Mouse (Mus musculus) midbrain, embryonic 11.5 days (tissue): ENCODE data around the gene Klf12. TPM values are rescaled to one million over a fixed set of nuclear protein-coding genes. Genes with fewer than 3 reads are reported as not detected.

ENCODE experiments used
- ATAC-seq: fragments of 200-750 bp; cut with Nextera tagmentation; 2 replicates; pipeline ENCODE4 v1.8.0; 2017; ENCODE audit warnings: moderate TSS enrichment, moderate library complexity; ENCODE audit not compliant: low FRiP score
- DNase-seq: peaks from one replicate; pipeline ENCODE4 v3.0.0; 2015; ENCODE audit warnings: low spot score; ENCODE audit errors: missing footprints
- H3K27ac ChIP-seq: fragments of 300-500 bp; sonication (generic); 2 replicates; pipeline ENCODE4 v1.5.1; 2014; ENCODE audit warnings: low read depth, low read length
- H3K27me3 ChIP-seq: fragments of 300-500 bp; sonication (generic); 2 replicates; pipeline ENCODE4 v1.6.1; 2014; ENCODE audit warnings: mild to moderate bottlenecking, low read length, moderate library complexity, mixed read lengths; ENCODE audit not compliant: control insufficient read depth, insufficient read depth
- H3K36me3 ChIP-seq: fragments of 300-500 bp; sonication (generic); 2 replicates; pipeline ENCODE4 v1.6.1; 2014; ENCODE audit warnings: mild to moderate bottlenecking, low read length, moderate library complexity, mixed read lengths; ENCODE audit not compliant: control insufficient read depth, insufficient read depth
- H3K4me1 ChIP-seq: fragments of 300-500 bp; sonication (generic); 2 replicates; pipeline ENCODE4 v1.6.1; 2014; ENCODE audit warnings: low read length; ENCODE audit not compliant: control insufficient read depth, insufficient read depth
- H3K4me2 ChIP-seq: fragments of 300-500 bp; sonication (generic); 2 replicates; pipeline ENCODE4 v1.6.1; 2014; ENCODE audit warnings: mild to moderate bottlenecking, moderate library complexity
- H3K4me3 ChIP-seq: fragments of 300-500 bp; sonication (generic); 2 replicates; pipeline ENCODE4 v1.5.1; 2014; ENCODE audit warnings: low read depth, low read length
- H3K9ac ChIP-seq: fragments of 300-500 bp; sonication (generic); 2 replicates; pipeline ENCODE4 v1.6.1; 2014; ENCODE audit warnings: low read length
- H3K9me3 ChIP-seq: fragments of 300-500 bp; sonication (generic); 2 replicates; pipeline ENCODE4 v1.6.1; 2016; ENCODE audit warnings: low read length; ENCODE audit not compliant: control insufficient read depth
- WGBS: fragments of 180-500 bp; shearing (Covaris S2); extraction: QIAGEN DNeasy Blood & Tissue Kit; methylation state at CpG from one replicate; pipeline ENCODE4 v1.1.7; 2014; 5-methylcytosine and 5-hydroxymethylcytosine counted together
- polyA plus RNA-seq: library from polyadenylated mRNA; unstranded; fragments of >200 nt; fragmentation: Nextera tagmentation; extraction: Ambion mirVana; gene quantifications from 2 replicates; pipeline ENCODE4 v1.2.1, GENCODE M21; 2014

The Klf12 gene
- polyA plus RNA-seq, 1 experiment from 2014 or later, result 27.7 TPM

- no peak overlapping the region for H3K27ac ChIP-seq
- no peaks in the 10 kb centered on the region for H3K36me3 ChIP-seq
- no peaks in the 10 kb centered on the region for H3K9me3 ChIP-seq
- no peak overlapping the region for H3K4me2 ChIP-seq
- DNase-seq, result no peak
- no peak overlapping the region for H3K4me3 ChIP-seq
- H3K9ac ChIP-seq, result no peak overlapping the region
- H3K4me1 ChIP-seq, result no peaks in the 10 kb centered on the region
- no peak for ATAC-seq
- no peaks in the 10 kb centered on the region for H3K27me3 ChIP-seq
- WGBS, result 93% methylated on average over 8 of the region's 8 CpGs
These were observed 87.3 kb downstream of the Klf12 start for GRCm38 (mm10) chr14:100197199-100197598.

- no peak for DNase-seq
- ATAC-seq, result no peak
- no peaks in the 10 kb centered on the region for H3K9me3 ChIP-seq
- H3K9ac ChIP-seq, result no peak overlapping the region
- WGBS, result 81% methylated on average over 11 of the region's 11 CpGs
- no peaks in the 10 kb centered on the region for H3K36me3 ChIP-seq
- no peaks in the 10 kb centered on the region for H3K27me3 ChIP-seq
- peaks cover 12% of the 10 kb centered on the region; the same call in 1 of the 2 replicates for H3K4me1 ChIP-seq
- no peak overlapping the region for H3K27ac ChIP-seq
- no peak overlapping the region for H3K4me2 ChIP-seq
- no peak overlapping the region for H3K4me3 ChIP-seq
These were observed 94.8 kb downstream of the Klf12 start for GRCm38 (mm10) chr14:100189490-100190197.

- Histone ChIP-seq H3K27me3 (no peaks in the 10 kb centered on the region), H3K9me3 (no peaks in the 10 kb centered on the region), H3K4me1 (peaks cover 12% of the 10 kb centered on the region; the same call in 1 of the 2 replicates), H3K4me3 (no peak overlapping the region), H3K36me3 (no peaks in the 10 kb centered on the region), H3K27ac (no peak overlapping the region), H3K4me2 (no peak overlapping the region), H3K9ac (no peak overlapping the region)
- peak; percentile 60; the same call in 1 of the 2 replicates for ATAC-seq
- 38% methylated on average over 3 of the region's 3 CpGs for WGBS
- no peak for DNase-seq
These were observed 97.1 kb downstream of the Klf12 start for GRCm38 (mm10) chr14:100187372-100187771.

- Histone ChIP-seq H3K4me1 (no peaks in the 10 kb centered on the region), H3K27me3 (no peaks in the 10 kb centered on the region), H3K9me3 (no peaks in the 10 kb centered on the region), H3K36me3 (no peaks in the 10 kb centered on the region), H3K4me2 (no peak overlapping the region), H3K27ac (no peak overlapping the region), H3K9ac (no peak overlapping the region), H3K4me3 (no peak overlapping the region)
- ATAC-seq (no peak), DNase-seq (no peak)
- 86% methylated on average over 3 of the region's 3 CpGs for WGBS
These were observed 106.7 kb downstream of the Klf12 start for GRCm38 (mm10) chr14:100177796-100178195.

- Histone ChIP-seq H3K4me3 (no peak overlapping the region), H3K9me3 (no peaks in the 10 kb centered on the region), H3K4me2 (no peak overlapping the region), H3K4me1 (no peaks in the 10 kb centered on the region), H3K27me3 (no peaks in the 10 kb centered on the region), H3K27ac (no peak overlapping the region), H3K36me3 (no peaks in the 10 kb centered on the region), H3K9ac (no peak overlapping the region)
- no peak for ATAC-seq
- DNase-seq, result no peak
- 90% methylated on average over 2 of the region's 2 CpGs for WGBS
These were observed 119.4 kb downstream of the Klf12 start for GRCm38 (mm10) chr14:100165075-100165474.

- Histone ChIP-seq H3K9ac (no peak overlapping the region), H3K27ac (no peak overlapping the region), H3K36me3 (no peaks in the 10 kb centered on the region), H3K27me3 (no peaks in the 10 kb centered on the region), H3K4me3 (no peak overlapping the region), H3K4me2 (no peak overlapping the region), H3K4me1 (no peaks in the 10 kb centered on the region), H3K9me3 (no peaks in the 10 kb centered on the region)
- DNase-seq (no peak), ATAC-seq (no peak)
These were observed 127.8 kb downstream of the Klf12 start for GRCm38 (mm10) chr14:100156639-100157038.

- 94% methylated on average over 8 of the region's 8 CpGs for WGBS
- ATAC-seq, result no peak
- H3K27ac ChIP-seq, result no peak overlapping the region
- H3K4me3 ChIP-seq, result no peak overlapping the region
- H3K36me3 ChIP-seq, result no peaks in the 10 kb centered on the region
- H3K9me3 ChIP-seq, result no peaks in the 10 kb centered on the region
- no peak overlapping the region for H3K9ac ChIP-seq
- no peak overlapping the region for H3K4me2 ChIP-seq
- H3K4me1 ChIP-seq, result no peaks in the 10 kb centered on the region
- H3K27me3 ChIP-seq, result no peaks in the 10 kb centered on the region
- no peak for DNase-seq
These were observed 136.8 kb downstream of the Klf12 start for GRCm38 (mm10) chr14:100147666-100148065.

GRCm38 (mm10) chr14:100140370-100140769 is 144.1 kb downstream of the Klf12 start:
- Histone ChIP-seq H3K4me2 (no peak overlapping the region), H3K4me1 (no peaks in the 10 kb centered on the region), H3K27ac (no peak overlapping the region), H3K9ac (no peak overlapping the region), H3K4me3 (no peak overlapping the region), H3K27me3 (no peaks in the 10 kb centered on the region), H3K36me3 (no peaks in the 10 kb centered on the region), H3K9me3 (no peaks in the 10 kb centered on the region)
- WGBS, result 91% methylated on average over 1 of the region's 1 CpGs
- DNase-seq (no peak), ATAC-seq (no peak)

GRCm38 (mm10) chr14:100134304-100134703 is 150.2 kb downstream of the Klf12 start:
- ATAC-seq, result 0 out of 2 replicates have a peak, but pooled peaks have one; percentile 35
- H3K27me3 ChIP-seq, result no peaks in the 10 kb centered on the region
- no peaks in the 10 kb centered on the region for H3K36me3 ChIP-seq
- H3K4me3 ChIP-seq, result no peak overlapping the region
- no peak overlapping the region for H3K4me2 ChIP-seq
- H3K4me1 ChIP-seq, result no peaks in the 10 kb centered on the region
- DNase-seq, result no peak
- no peak overlapping the region for H3K9ac ChIP-seq
- WGBS, result 82% methylated on average over 9 of the region's 9 CpGs
- H3K27ac ChIP-seq, result no peak overlapping the region
- no peaks in the 10 kb centered on the region for H3K9me3 ChIP-seq
